Mouse (Mus musculus): ENCODE measurements around the gene Tmem131. TPM values are rescaled to one million over a fixed set of nuclear protein-coding genes. Genes with fewer than 3 reads are reported as not detected.

Gene Tmem131
- polyA plus RNA-seq, 2 experiments, result 10.6 to 14.9 TPM

DNA sequence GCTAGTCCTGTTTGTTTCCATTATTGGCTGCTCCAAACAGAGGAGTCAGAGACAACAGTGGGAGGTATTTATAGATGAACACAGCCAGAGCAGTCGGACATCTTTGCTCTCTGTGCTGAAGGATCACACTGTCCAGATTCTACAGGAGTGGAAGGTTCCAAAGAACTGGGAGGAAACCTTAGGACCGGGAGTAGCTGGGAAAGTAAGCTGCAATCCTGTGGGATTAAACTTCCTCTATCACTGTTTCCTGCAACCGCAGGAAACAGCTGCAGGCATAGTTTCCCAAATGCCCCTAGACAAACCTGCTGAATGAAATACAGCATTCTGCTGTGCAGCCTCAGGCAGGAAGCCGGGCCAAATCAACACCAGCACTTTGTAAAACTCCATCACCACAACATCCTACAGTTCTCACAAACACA is 83.0 kb downstream of the Tmem131 start:
- Histone ChIP-seq H3K9me3 (ENCODE audit: control insufficient read depth, low read length) (no peaks in the 10 kb centered on the region), H3K4me2 (ENCODE audit: low read depth) (no peak overlapping the region), H3K4me1 (replicated peaks; ENCODE audit: control insufficient read depth in 2 of 2, insufficient read depth in 2 of 2, low read length in 1 of 2) (peaks cover 0 to 5% of the 10 kb centered on the region in 2 experiments; a peak in 3 of 4 replicates), H3K4me3 (ENCODE audit: insufficient read depth in 1 of 2, low read depth in 2 of 2, low read length in 2 of 2) (no peak overlapping the region), H3K36me3 (replicated peaks; ENCODE audit: control insufficient read depth, insufficient read depth, low read depth) (no peaks in the 10 kb centered on the region; the same call in 1 of the 2 replicates), H3K27ac (no peak overlapping the region), H3K9ac (replicated peaks) (no peak overlapping the region), H3K27me3 (ENCODE audit: control insufficient read depth, insufficient read depth, low read length) (no peaks in the 10 kb centered on the region)
- WGBS (ENCODE audit: insufficient replicate concordance), result 49% methylated on average over 4 of the region's 4 CpGs
- no peak for TF ChIP-seq CTCF (IDR thresholded peaks at IDR 0.05; ENCODE audit: low read depth)
- no peak for TF ChIP-seq EP300 (IDR thresholded peaks at IDR 0.05; ENCODE audit: low read depth)
- DNase-seq (ENCODE audit: low read depth in 3 of 3, low spot score in 3 of 3) (no peak), ATAC-seq (ENCODE audit: insufficient read depth) (no peak)

DNA sequence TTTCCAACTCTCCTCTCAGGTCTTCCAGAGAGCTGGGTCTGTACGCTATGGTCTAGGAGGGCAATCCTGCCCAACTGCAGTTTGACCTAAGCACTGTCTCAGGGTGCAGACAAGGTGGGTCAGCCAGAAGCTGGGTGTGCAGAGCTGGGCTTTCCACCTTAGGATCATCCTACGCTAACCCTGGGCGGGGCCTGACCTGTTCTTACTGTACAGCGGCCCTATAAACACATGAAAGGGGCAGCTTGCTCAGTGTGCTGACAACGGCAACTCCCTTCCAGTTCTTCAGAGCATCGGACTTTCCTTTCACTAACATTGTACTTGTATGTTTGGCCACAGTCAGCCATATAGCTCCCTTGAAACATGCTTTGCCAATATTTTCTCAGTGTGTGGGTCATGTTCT is 86.4 kb downstream of the Tmem131 start:
- no peak overlapping the region for H3K27ac ChIP-seq
- H3K9me3 ChIP-seq (ENCODE audit: control insufficient read depth, low read length), result no peaks in the 10 kb centered on the region
- H3K27me3 ChIP-seq (ENCODE audit: control insufficient read depth, insufficient read depth, low read length), result no peaks in the 10 kb centered on the region
- TF ChIP-seq CTCF (IDR thresholded peaks at IDR 0.05; ENCODE audit: low read depth), result no peak
- no peak for TF ChIP-seq EP300 (IDR thresholded peaks at IDR 0.05; ENCODE audit: low read depth)
- DNase-seq (ENCODE audit: low read depth in 3 of 3, low spot score in 3 of 3), result no peak
- H3K36me3 ChIP-seq (replicated peaks; ENCODE audit: control insufficient read depth, insufficient read depth, low read depth), result peaks cover 5% of the 10 kb centered on the region
- H3K4me2 ChIP-seq (ENCODE audit: low read depth), result no peak overlapping the region
- no peak overlapping the region for H3K9ac ChIP-seq (replicated peaks)
- no peak overlapping the region for H3K4me3 ChIP-seq (ENCODE audit: insufficient read depth in 1 of 2, low read depth in 2 of 2, low read length in 2 of 2)
- no peak for ATAC-seq (ENCODE audit: insufficient read depth)
- 90% methylated on average over 6 of the region's 6 CpGs for WGBS (ENCODE audit: insufficient replicate concordance)
- H3K4me1 ChIP-seq (replicated peaks; ENCODE audit: control insufficient read depth in 2 of 2, insufficient read depth in 2 of 2, low read length in 1 of 2), result peaks cover 0 to 5% of the 10 kb centered on the region in 2 experiments; a peak in 3 of 4 replicates

DNA sequence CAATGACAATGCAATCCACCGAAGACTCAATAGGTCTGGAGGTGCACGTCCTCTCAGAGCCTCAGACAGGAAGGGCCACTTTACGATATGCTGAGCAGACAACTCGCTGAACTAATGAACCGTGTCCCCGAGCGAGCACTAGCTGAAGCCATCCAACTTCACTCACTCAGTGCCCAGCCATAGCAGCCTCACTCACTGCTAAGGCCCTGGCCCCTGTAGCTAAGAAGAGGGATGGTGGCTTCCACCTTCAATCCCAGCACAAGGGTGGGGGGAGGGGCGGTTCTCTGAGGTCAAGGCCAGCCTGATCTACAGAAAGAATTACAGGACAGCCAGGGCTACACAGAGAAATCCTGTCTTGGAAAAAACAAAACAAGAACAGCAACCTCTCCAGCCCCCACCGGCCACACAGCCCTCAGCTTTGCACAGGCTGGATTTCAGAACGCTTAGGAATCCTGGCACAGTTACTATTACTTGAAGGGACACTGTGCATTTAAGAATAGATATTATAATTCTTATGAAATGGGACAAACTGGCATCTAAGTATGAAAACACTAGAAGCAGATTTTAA is 89.2 kb downstream of the Tmem131 start:
- ATAC-seq (ENCODE audit: insufficient read depth), result no peak

DNA sequence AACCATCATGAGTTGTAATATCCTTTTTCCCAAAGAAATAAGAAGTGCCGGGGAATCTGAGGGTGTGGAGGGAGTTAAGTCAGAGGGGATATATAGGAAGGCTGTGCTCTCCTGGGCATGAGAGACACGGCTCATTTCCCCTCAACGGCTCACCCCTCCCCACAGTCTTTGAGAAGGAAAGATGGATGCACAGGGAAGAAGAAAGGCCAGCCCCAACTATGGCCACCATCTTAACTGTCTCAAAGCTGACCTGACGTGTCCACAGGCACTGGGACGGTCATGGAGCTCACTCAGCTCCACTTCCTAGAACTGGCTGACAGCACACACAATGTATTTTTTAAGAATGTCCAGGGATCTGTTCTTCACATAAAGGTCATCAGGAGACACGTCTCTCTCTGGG is 91.4 kb downstream of the Tmem131 start:
- Histone ChIP-seq H3K4me1 (replicated peaks; ENCODE audit: control insufficient read depth in 2 of 2, insufficient read depth in 2 of 2, low read length in 1 of 2) (no peaks in the 10 kb centered on the region), H3K27me3 (ENCODE audit: control insufficient read depth, insufficient read depth, low read length) (no peaks in the 10 kb centered on the region), H3K9me3 (ENCODE audit: control insufficient read depth, low read length) (no peaks in the 10 kb centered on the region), H3K27ac (no peak overlapping the region), H3K4me3 (ENCODE audit: insufficient read depth in 1 of 2, low read depth in 2 of 2, low read length in 2 of 2) (no peak overlapping the region), H3K9ac (replicated peaks) (no peak overlapping the region), H3K4me2 (ENCODE audit: low read depth) (no peak overlapping the region), H3K36me3 (replicated peaks; ENCODE audit: control insufficient read depth, insufficient read depth, low read depth) (peaks cover 5% of the 10 kb centered on the region)
- 86% methylated on average over 6 of the region's 6 CpGs for WGBS (ENCODE audit: insufficient replicate concordance)
- ATAC-seq (ENCODE audit: insufficient read depth) (no peak), DNase-seq (ENCODE audit: low read depth in 3 of 3, low spot score in 3 of 3) (no peak)
- TF ChIP-seq CTCF (IDR thresholded peaks at IDR 0.05; ENCODE audit: low read depth) (no peak), EP300 (IDR thresholded peaks at IDR 0.05; ENCODE audit: low read depth) (no peak)

More for the DNA sequence above, 89.2 kb downstream of the Tmem131 start:
- H3K27me3 ChIP-seq (ENCODE audit: control insufficient read depth, insufficient read depth, low read length), result no peaks in the 10 kb centered on the region
- H3K27ac ChIP-seq, result no peak overlapping the region
- TF ChIP-seq EP300 (IDR thresholded peaks at IDR 0.05; ENCODE audit: low read depth), result no peak
- no peak for TF ChIP-seq CTCF (IDR thresholded peaks at IDR 0.05; ENCODE audit: low read depth)
- no peaks in the 10 kb centered on the region for H3K9me3 ChIP-seq (ENCODE audit: control insufficient read depth, low read length)
- H3K4me3 ChIP-seq (ENCODE audit: insufficient read depth in 1 of 2, low read depth in 2 of 2, low read length in 2 of 2), result no peak overlapping the region
- H3K4me1 ChIP-seq (replicated peaks; ENCODE audit: control insufficient read depth in 2 of 2, insufficient read depth in 2 of 2, low read length in 1 of 2), result no peaks in the 10 kb centered on the region
- no peak overlapping the region for H3K4me2 ChIP-seq (ENCODE audit: low read depth)
- WGBS (ENCODE audit: insufficient replicate concordance), result 85% methylated on average over 10 of the region's 10 CpGs
- no peak for DNase-seq (ENCODE audit: low read depth in 3 of 3, low spot score in 3 of 3)
- no peak overlapping the region for H3K9ac ChIP-seq (replicated peaks)
- peaks cover 5% of the 10 kb centered on the region for H3K36me3 ChIP-seq (replicated peaks; ENCODE audit: control insufficient read depth, insufficient read depth, low read depth)

DNA sequence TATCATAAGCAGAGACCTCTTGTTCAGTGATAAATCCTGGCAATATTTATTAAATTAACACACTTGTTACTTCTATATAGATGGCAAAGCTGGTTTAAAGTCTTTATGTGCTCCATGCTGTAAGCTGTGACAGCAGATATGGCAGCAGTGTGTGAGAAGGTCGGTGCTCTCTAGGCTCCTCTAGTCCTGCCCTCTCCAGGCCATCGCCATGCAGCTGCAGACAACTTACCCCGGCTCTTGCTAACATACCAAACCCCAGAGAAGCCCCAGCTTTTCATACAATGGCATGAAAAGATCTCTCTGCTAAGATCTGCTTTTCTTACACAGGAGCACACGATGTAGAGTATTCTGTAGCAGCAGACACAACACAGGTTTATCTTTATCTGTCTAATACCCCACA is 92.1 kb downstream of the Tmem131 start:
- Histone ChIP-seq H3K4me2 (ENCODE audit: low read depth) (no peak overlapping the region), H3K27me3 (ENCODE audit: control insufficient read depth, insufficient read depth, low read length) (no peaks in the 10 kb centered on the region), H3K4me3 (ENCODE audit: insufficient read depth in 1 of 2, low read depth in 2 of 2, low read length in 2 of 2) (no peak overlapping the region), H3K27ac (no peak overlapping the region), H3K9ac (replicated peaks) (no peak overlapping the region), H3K9me3 (ENCODE audit: control insufficient read depth, low read length) (no peaks in the 10 kb centered on the region), H3K4me1 (replicated peaks; ENCODE audit: control insufficient read depth in 2 of 2, insufficient read depth in 2 of 2, low read length in 1 of 2) (no peaks in the 10 kb centered on the region), H3K36me3 (replicated peaks; ENCODE audit: control insufficient read depth, insufficient read depth, low read depth) (peaks cover 5% of the 10 kb centered on the region)
- WGBS (ENCODE audit: insufficient replicate concordance), result 80% methylated on average over 4 of the region's 4 CpGs
- ATAC-seq (ENCODE audit: insufficient read depth) (no peak), DNase-seq (ENCODE audit: low read depth in 3 of 3, low spot score in 3 of 3) (no peak)
- TF ChIP-seq EP300 (IDR thresholded peaks at IDR 0.05; ENCODE audit: low read depth) (no peak), CTCF (IDR thresholded peaks at IDR 0.05; ENCODE audit: low read depth) (no peak)
